Mouse (Mus musculus): ENCODE data around the gene Pnlip.

Gene Pnlip

DNA sequence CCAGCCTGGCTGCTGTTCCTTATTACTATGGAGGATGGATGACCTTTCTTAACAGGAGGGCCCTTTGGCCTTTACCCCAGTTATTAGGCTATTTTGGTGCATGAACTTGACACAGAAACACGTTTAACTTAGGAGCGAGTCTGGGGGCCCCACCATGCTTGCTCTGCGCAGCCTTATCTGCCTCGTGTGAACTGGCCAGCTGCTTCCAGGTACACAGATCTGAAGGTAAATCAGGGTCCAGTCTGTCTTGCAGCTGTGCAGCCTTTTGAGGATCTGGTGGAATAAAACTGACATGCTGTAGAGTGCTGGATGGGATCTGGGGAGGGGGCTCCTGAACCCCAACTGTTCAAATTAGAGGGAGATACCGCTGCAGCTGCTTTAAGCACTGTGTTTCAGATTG is 75.5 kb downstream of the Pnlip start:
- no peak for DNase-seq

DNA sequence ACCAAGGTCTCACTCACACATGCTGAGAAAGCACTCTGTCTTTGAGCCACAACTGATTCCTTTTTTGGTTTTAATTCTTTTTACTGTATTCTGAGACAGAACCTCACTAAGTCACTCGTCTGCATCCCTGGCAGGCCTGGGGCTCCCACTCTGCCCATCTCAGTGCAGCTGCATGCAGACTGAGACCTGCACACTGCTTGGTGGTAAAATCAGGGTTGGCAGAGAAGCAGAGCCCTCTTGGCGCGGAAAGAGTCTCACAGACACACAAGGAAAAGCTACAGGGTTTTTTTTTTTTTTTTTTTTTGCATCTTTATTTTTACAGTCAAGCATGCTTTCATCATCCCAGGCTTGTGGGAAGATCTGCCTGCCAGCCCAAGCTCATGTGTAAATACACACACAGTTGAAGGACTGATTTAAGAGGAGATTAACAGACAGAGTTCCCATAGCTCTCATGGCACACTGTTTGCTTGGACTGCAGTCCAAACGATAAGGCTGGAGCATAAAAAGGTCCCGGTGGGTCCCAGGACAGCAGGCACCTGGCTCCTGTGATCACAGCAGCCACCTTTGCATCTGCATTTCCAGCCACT is 76.2 kb downstream of the Pnlip start, which contains the start of gene Pnliprp1:
TSS of gene Pnliprp1 (plus strand) at position 443 of the 587 bp plus-strand sequence.
- no peak for DNase-seq

Data from lung, postnatal 14 days (tissue).